In genomic region chr6:108444435-108444834, GRCm38 (mm10) we compare ENCODE assay signal across 9 mouse cellular contexts.
DNase-seq lines count a peak whose midpoint lies in the region; TF ChIP-seq lines count a peak whose summit lies in the region.
"Had no signal": no experiment of that assay in that cellular context is flagged by ENCODE, and none has a peak within 500 bp of the region (broad histone marks: within the 10 kb centered on the region; RNA-seq: fewer than 3 reads in every experiment).

No protein-coding gene starts in this region.

- H3K9ac ChIP-seq in heart, adult 2 months (ENCODE audit: low read depth, low read length) = no peak overlapping the region

- TF ChIP-seq CTCF in gastrocnemius, adult 2 months (IDR thresholded peaks at IDR 0.05) = no peak
- TF ChIP-seq CTCF in heart, adult 2 months (IDR thresholded peaks at IDR 0.05) = no peak

- no peaks in the 10 kb centered on the region for H3K79me2 ChIP-seq in heart, adult 2 months (replicated peaks; ENCODE audit: control insufficient read depth, insufficient read depth, low read length)

- no peak for TF ChIP-seq POLR2A in heart, adult 2 months (IDR thresholded peaks at IDR 0.05; ENCODE audit: insufficient read depth, low read depth, low read length)

- peaks cover 17% of the 10 kb centered on the region for H3K36me3 ChIP-seq in midbrain, embryonic 10.5 days
- H3K36me3 ChIP-seq in heart, adult 2 months (ENCODE audit: control insufficient read depth, insufficient read depth, low read length) = peaks cover 9% of the 10 kb centered on the region

- WGBS in midbrain, embryonic 10.5 days = 88% methylated on average over 7 of the region's 7 CpGs
- 52% methylated on average over 7 of the region's 7 CpGs for WGBS in heart, adult 2 months

- H3K27me3 ChIP-seq in midbrain, embryonic 10.5 days (ENCODE audit: low read depth, poor library complexity, severe bottlenecking) = no peaks in the 10 kb centered on the region
- H3K27me3 ChIP-seq in heart, adult 2 months (ENCODE audit: control insufficient read depth, insufficient read depth, low read length) = no peaks in the 10 kb centered on the region

- DNase-seq in gastrocnemius, adult 2 months = peak; percentile 39
- no peak for DNase-seq in gastrocnemius, postnatal 36 days
- DNase-seq in 416B (ENCODE audit: low read depth) = peak; percentile 21
- DNase-seq in cerebellum, adult 11-12 months = peak; percentile 70
- DNase-seq in layer of hippocampus, postnatal 10 days (ENCODE audit: low spot score in 2 of 2) = peak; percentile 56 to 68
- no peak for DNase-seq in embryo, embryonic 11 days
- no peak for DNase-seq in midbrain, embryonic 10.5 days (ENCODE audit: low spot score)
- no peak for DNase-seq in heart, adult 2 months
- DNase-seq: retina, postnatal 1 day had no signal

- H3K27ac ChIP-seq in gastrocnemius, adult 2 months = peak overlapping the region; percentile 59
- no peak overlapping the region for H3K27ac ChIP-seq in midbrain, embryonic 10.5 days (replicated peaks)
- H3K27ac ChIP-seq in heart, adult 2 months = no peak overlapping the region

- TF ChIP-seq EP300 in heart, adult 2 months (IDR thresholded peaks at IDR 0.05; ENCODE audit: insufficient read depth, low read depth, low read length) = no peak

- no peak overlapping the region for H3K4me3 ChIP-seq in gastrocnemius, adult 2 months
- no peak overlapping the region for H3K4me3 ChIP-seq in midbrain, embryonic 10.5 days
- no peak overlapping the region for H3K4me3 ChIP-seq in heart, adult 2 months

- peaks cover 9% of the 10 kb centered on the region for H3K4me1 ChIP-seq in midbrain, embryonic 10.5 days
- H3K4me1 ChIP-seq in heart, adult 2 months (ENCODE audit: control insufficient read depth, insufficient read depth, low read length) = peaks cover 14% of the 10 kb centered on the region

- no peaks in the 10 kb centered on the region for H3K9me3 ChIP-seq in midbrain, embryonic 10.5 days (replicated peaks)

- intact Hi-C loops in gastrocnemius, adult 2 months (cut with DNase I) = no loop called here
- intact Hi-C loops in gastrocnemius, postnatal 36 days (cut with DNase I) = no loop called here
- intact Hi-C loops in heart, adult 2 months (cut with DNase I) = no loop called here

Comparison
In these comparisons a context has a peak if more than half of its experiments do, and no peak if none do; other contexts are left out.
1. DNase-seq: peak in gastrocnemius, adult 2 months (single experiment), 416B (single experiment), cerebellum, adult 11-12 months (single experiment) and layer of hippocampus, postnatal 10 days (2 of 2); none in gastrocnemius, postnatal 36 days (0 of 2), embryo, embryonic 11 days (single experiment), midbrain, embryonic 10.5 days (single experiment) and heart, adult 2 months (0 of 2).